Mouse (Mus musculus) C2C12 (cell line): ENCODE results near the gene Serinc5.

Source experiments
- CTCF ChIP-seq: IDR thresholded peaks from one replicate; pipeline ENCODE4 v1.5.1; 2011; ENCODE audit not compliant: control insufficient read depth, insufficient read depth, insufficient read length
- FOSL1 ChIP-seq: IDR thresholded peaks from one replicate; pipeline ENCODE4 v1.8.0; 2011; ENCODE audit warnings: mild to moderate bottlenecking, low read length; ENCODE audit not compliant: poor library complexity, insufficient read depth, severe bottlenecking
- MAX ChIP-seq: IDR thresholded peaks from one replicate; pipeline ENCODE4 v1.6.1; 2011; ENCODE audit warnings: mild to moderate bottlenecking, control low read depth
- USF1 ChIP-seq: IDR thresholded peaks from one replicate; pipeline ENCODE4 v1.6.1; 2011; ENCODE audit warnings: low read depth, mild to moderate bottlenecking, control low read depth, moderate library complexity

GRCm38 (mm10) chr13:92751726-92752565 lies 141.1 kb downstream of the Serinc5 start:
- TF ChIP-seq CTCF: peak; percentile 61
- no peak for TF ChIP-seq FOSL1
- no peak for TF ChIP-seq USF1
- TF ChIP-seq MAX: no peak
